Mouse (Mus musculus) midbrain, embryonic 10.5 days (tissue): ENCODE measurements around the gene Alpl. TPM values are rescaled to one million over a fixed set of nuclear protein-coding genes. Genes with fewer than 3 reads are reported as not detected.

Source experiments
- DNase-seq: peaks from one replicate; pipeline ENCODE4 v3.0.0-alpha.2; 2017; ENCODE audit warnings: low spot score
- H3K27ac ChIP-seq: fragments of 300-500 bp; sonication (generic); replicated peaks from 2 replicates; pipeline ENCODE4 v1.5.1; 2016; ENCODE audit warnings: mild to moderate bottlenecking
- H3K27me3 ChIP-seq: fragments of 300-500 bp; sonication (generic); 2 replicates; pipeline ENCODE4 v1.6.1; 2016; ENCODE audit warnings: low read depth, mild to moderate bottlenecking; ENCODE audit not compliant: poor library complexity, severe bottlenecking
- H3K36me3 ChIP-seq: fragments of 300-500 bp; sonication (generic); 2 replicates; pipeline ENCODE4 v1.6.1; 2016; ENCODE audit warnings: mild to moderate bottlenecking, moderate library complexity
- H3K4me1 ChIP-seq: fragments of 300-500 bp; sonication (generic); 2 replicates; pipeline ENCODE4 v1.6.1; 2016
- H3K4me3 ChIP-seq: fragments of 300-500 bp; sonication (generic); 2 replicates; pipeline ENCODE4 v1.5.1; 2016; ENCODE audit warnings: mild to moderate bottlenecking, moderate library complexity
- H3K9me3 ChIP-seq: fragments of 300-500 bp; sonication (generic); replicated peaks from 2 replicates; pipeline ENCODE4 v1.6.1; 2016; ENCODE audit warnings: mild to moderate bottlenecking
- WGBS: fragments of 180-500 bp; shearing (Covaris S2); methylation state at CpG from one replicate; pipeline ENCODE4 v1.1.7; 2016; 5-methylcytosine and 5-hydroxymethylcytosine counted together
- polyA plus RNA-seq: library from polyadenylated mRNA; unstranded; fragments of >200 nt; fragmentation: Nextera tagmentation; extraction: Ambion mirVana; gene quantifications from 2 replicates; pipeline ENCODE4 v1.2.1, GENCODE M21; 2016

Alpl gene
- polyA plus RNA-seq, 1 experiment from 2014 or later: 34.2 TPM

GRCm38 (mm10) chr4:137728399-137729154 is 67.6 kb downstream of the Alpl start:
- Histone ChIP-seq H3K36me3 (no peaks in the 10 kb centered on the region), H3K4me1 (peaks cover 57% of the 10 kb centered on the region), H3K9me3 (no peaks in the 10 kb centered on the region), H3K27ac (peak overlapping the region; percentile 77), H3K27me3 (peaks cover 72% of the 10 kb centered on the region), H3K4me3 (peak overlapping the region; percentile 63)
- peak; percentile 69 for DNase-seq
- 10% methylated on average over 17 of the region's 17 CpGs for WGBS

GRCm38 (mm10) chr4:137727506-137728187 is 68.5 kb downstream of the Alpl start:
- H3K4me1 ChIP-seq: peaks cover 66% of the 10 kb centered on the region
- peaks cover 78% of the 10 kb centered on the region for H3K27me3 ChIP-seq
- DNase-seq: peak; percentile 64
- no peaks in the 10 kb centered on the region for H3K36me3 ChIP-seq
- peak overlapping the region; percentile 63 for H3K4me3 ChIP-seq
- no peaks in the 10 kb centered on the region for H3K9me3 ChIP-seq
- WGBS: 6% methylated on average over 18 of the region's 18 CpGs
- H3K27ac ChIP-seq: peak overlapping the region; percentile 77

GRCm38 (mm10) chr4:137726739-137727505 is 69.3 kb downstream of the Alpl start:
- WGBS: 81% methylated on average over 18 of the region's 18 CpGs
- Histone ChIP-seq H3K4me1 (peaks cover 70% of the 10 kb centered on the region), H3K27me3 (peaks cover 73% of the 10 kb centered on the region), H3K27ac (peak overlapping the region; percentile 77), H3K4me3 (peak overlapping the region; percentile 63; the same call in 1 of the 2 replicates), H3K36me3 (no peaks in the 10 kb centered on the region), H3K9me3 (no peaks in the 10 kb centered on the region)
- no peak for DNase-seq

DNA sequence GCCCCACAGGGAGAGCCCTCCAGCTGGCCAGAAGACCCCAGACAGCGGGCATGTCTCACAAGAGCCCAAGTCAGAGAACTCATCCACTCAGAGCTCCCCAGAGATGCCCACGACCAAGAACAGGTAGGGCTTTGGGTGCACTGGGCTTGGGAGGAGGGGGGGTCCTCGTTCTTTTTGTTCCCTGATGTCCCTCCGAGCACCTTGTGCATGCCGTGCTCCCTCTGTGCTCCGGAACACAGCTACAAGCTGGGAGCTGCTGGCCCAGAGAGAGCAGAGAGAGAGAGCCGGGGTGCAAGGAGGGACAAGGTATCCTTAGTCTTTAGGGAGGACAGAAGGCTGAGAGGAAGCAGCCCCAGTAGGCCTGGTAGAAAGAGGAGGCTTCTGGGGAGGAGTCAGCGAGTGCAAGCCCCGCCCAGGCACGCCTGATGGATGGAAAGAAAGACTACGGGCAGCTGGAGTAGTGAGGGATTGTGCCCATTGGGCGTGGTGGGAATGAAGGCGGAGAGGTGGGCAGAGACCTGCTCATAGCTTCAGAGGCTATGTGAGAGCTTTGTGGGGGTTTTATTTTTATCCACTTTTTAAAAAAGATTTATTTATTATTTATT is 70.5 kb downstream of the Alpl start:
- H3K4me1 ChIP-seq: peaks cover 70% of the 10 kb centered on the region
- 77% methylated on average over 13 of the region's 13 CpGs for WGBS
- H3K27me3 ChIP-seq: peaks cover 74% of the 10 kb centered on the region
- no peak overlapping the region for H3K27ac ChIP-seq
- H3K9me3 ChIP-seq: no peaks in the 10 kb centered on the region
- no peak overlapping the region for H3K4me3 ChIP-seq
- H3K36me3 ChIP-seq: no peaks in the 10 kb centered on the region
- DNase-seq: no peak

- H3K36me3 ChIP-seq: no peaks in the 10 kb centered on the region
- WGBS: 49% methylated on average over 8 of the region's 8 CpGs
- H3K9me3 ChIP-seq: no peaks in the 10 kb centered on the region
- H3K4me3 ChIP-seq: 0 out of 2 replicates have a peak overlapping the region, but pooled peaks have one; percentile 42
- peaks cover 75% of the 10 kb centered on the region for H3K4me1 ChIP-seq
- H3K27me3 ChIP-seq: peaks cover 80% of the 10 kb centered on the region
- peak; percentile 67 for DNase-seq
- peak overlapping the region; percentile 79 for H3K27ac ChIP-seq
These were observed 71.4 kb downstream of the Alpl start for GRCm38 (mm10) chr4:137724766-137725165.

DNA sequence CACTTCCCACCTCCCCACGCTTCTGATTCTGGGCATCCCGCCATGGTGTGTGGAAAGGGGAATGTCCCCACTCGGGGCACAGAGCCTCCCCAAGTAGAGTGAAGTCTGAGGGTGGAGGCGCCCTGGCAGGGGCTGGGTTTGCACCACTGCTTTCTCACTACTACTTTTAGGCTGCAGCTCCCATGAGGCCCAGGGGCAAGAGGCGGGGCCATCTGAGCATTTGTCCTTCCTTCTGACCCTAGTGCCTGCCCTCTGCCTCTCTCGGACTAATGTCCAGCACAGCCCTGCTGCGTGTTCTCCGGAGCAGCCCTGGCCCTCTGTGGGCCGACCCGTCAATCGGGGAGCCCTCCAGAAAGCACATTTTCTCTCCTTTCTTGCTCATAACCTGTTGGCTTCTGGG is 72.0 kb downstream of the Alpl start:
- peak overlapping the region; percentile 79 for H3K27ac ChIP-seq
- H3K27me3 ChIP-seq: peaks cover 80% of the 10 kb centered on the region
- no peaks in the 10 kb centered on the region for H3K36me3 ChIP-seq
- no peaks in the 10 kb centered on the region for H3K9me3 ChIP-seq
- 47% methylated on average over 11 of the region's 11 CpGs for WGBS
- peaks cover 75% of the 10 kb centered on the region for H3K4me1 ChIP-seq
- DNase-seq: peak; percentile 34
- peak overlapping the region; percentile 42 for H3K4me3 ChIP-seq

DNA sequence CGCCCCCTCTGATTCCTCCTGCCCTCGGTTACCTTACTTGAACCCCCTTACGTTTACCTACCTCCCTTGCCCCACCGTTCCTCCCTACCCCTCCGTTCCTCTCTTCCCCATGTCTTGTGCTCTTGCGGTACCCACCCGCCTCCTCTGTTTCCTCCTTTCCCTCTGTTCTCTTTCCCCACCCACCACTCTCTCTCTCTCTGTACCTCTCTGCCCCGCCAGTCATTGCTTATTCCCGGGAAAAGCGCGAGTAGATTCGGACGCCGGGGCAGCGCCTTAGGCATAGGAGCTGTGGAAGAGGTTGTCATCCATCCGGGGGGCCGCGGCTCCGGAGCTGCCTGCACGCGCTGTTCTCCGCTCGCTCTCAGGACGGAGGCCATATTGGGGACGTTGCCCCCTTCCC is 72.7 kb downstream of the Alpl start:
- H3K4me1 ChIP-seq: peaks cover 75% of the 10 kb centered on the region

DNA sequence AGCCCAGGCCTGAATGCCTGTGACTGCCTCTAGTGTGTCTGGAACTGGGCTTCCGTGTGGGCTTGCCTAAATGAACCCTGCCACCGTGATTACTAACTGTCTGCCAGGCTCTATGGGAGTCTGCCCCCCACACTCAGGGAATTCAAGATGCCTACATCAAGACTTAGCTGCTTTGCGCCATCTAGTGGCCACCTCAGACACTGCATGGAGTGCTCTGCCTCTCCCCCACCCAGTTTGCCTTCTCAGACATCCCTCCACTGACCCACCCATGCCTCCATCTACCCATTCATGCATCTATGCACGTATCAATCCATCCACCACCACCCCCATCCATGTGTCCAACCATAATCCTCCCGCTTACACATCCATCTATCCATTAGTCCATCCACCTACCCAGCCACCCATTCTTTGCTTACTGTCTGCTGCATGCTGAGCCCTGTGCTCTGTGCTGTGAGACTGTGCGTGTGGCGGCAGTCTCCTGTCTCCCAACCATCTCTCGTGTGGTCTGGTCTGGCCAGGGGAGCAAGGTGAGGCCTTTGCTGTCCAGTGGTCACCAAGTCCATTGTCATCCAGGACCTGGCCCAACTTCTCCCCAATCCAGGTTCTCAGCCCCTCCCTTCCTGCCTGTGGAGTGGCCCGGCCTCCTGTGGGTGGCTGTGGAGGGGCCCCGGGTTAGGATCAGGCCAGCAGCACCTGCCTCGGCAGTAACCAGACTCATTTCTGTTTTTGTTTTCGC is 73.3 kb downstream of the Alpl start:
- no peaks in the 10 kb centered on the region for H3K9me3 ChIP-seq
- peak; percentile 81 for DNase-seq
- no peaks in the 10 kb centered on the region for H3K36me3 ChIP-seq
- 30% methylated on average over 12 of the region's 12 CpGs for WGBS
- peak overlapping the region; percentile 42 for H3K4me3 ChIP-seq
- H3K27ac ChIP-seq: peak overlapping the region; percentile 79
- H3K27me3 ChIP-seq: peaks cover 78% of the 10 kb centered on the region
- peaks cover 74% of the 10 kb centered on the region for H3K4me1 ChIP-seq

More for the DNA sequence above, 72.7 kb downstream of the Alpl start:
- no peak for DNase-seq
- Histone ChIP-seq H3K4me3 (peak overlapping the region; percentile 42), H3K9me3 (no peaks in the 10 kb centered on the region), H3K27ac (peak overlapping the region; percentile 79), H3K36me3 (no peaks in the 10 kb centered on the region), H3K27me3 (peaks cover 78% of the 10 kb centered on the region)
- WGBS: 40% methylated on average over 25 of the region's 25 CpGs

- Histone ChIP-seq H3K4me3 (no peak overlapping the region), H3K9me3 (no peaks in the 10 kb centered on the region), H3K36me3 (no peaks in the 10 kb centered on the region), H3K4me1 (peaks cover 72% of the 10 kb centered on the region), H3K27me3 (peaks cover 79% of the 10 kb centered on the region), H3K27ac (no peak overlapping the region)
- WGBS: 91% methylated on average over 3 of the region's 3 CpGs
- no peak for DNase-seq
These were observed 74.0 kb downstream of the Alpl start for GRCm38 (mm10) chr4:137722230-137722629.

DNA sequence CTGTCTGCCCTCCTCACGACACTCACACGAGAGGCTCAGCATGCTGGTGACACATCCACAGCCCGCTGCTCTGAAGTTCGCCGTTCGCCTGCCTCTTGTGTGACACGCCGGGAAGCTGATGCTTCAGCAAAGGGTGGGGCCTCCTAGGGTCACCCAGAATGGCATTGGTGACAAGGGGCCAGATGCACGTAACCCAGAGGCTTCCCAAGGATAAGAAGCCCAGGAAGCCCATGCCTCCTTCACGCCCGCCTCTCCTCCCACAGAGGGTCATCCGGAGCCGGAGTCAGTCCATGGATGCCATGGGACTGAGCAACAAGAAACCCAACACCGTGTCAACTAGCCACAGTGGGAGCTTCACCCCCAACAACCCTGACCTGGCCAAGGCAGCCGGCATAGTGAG is 74.6 kb downstream of the Alpl start:
- peaks cover 78% of the 10 kb centered on the region for H3K27me3 ChIP-seq
- peaks cover 68% of the 10 kb centered on the region for H3K4me1 ChIP-seq
- 87% methylated on average over 15 of the region's 15 CpGs for WGBS
- H3K36me3 ChIP-seq: no peaks in the 10 kb centered on the region
- DNase-seq: no peak
- H3K9me3 ChIP-seq: no peaks in the 10 kb centered on the region
- H3K4me3 ChIP-seq: no peak overlapping the region
- no peak overlapping the region for H3K27ac ChIP-seq

DNA sequence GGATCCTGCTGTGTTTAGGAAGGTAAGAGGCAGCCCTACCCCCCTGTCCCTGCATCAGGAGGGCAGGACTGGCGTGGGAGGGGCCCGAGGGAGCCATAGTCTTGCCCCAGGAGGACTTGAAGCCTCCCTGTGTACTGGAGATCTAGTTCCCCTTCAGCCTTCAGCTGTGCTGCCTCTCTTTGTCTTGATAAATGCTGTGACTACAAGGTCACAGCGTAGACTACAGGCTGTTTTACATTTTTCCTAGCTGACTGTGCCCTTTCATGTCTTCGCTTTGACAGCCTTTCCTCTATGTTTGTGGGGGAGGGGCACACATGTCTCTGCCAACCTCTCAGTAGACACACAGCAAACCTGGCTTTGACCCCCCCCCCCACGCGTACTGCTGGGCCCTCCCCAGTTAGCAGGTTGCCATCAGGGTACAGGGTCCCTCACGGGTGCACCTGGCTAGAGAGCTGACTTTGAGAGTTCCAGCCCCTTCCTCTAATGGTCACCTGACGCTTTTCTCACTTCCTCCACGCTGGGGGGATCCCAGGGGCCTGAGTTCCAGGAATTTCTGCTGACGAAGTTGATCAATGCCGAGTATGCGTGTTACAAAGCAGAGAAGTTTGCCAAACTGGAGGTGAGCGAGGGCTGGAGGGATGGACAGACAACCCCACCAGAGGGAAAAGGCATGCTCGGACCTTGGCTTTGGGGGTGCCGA is 76.7 kb downstream of the Alpl start:
- peaks cover 80% of the 10 kb centered on the region for H3K27me3 ChIP-seq
- peak overlapping the region; percentile 79 for H3K27ac ChIP-seq
- WGBS: 42% methylated on average over 15 of the region's 15 CpGs
- H3K36me3 ChIP-seq: no peaks in the 10 kb centered on the region
- H3K4me1 ChIP-seq: peaks cover 54% of the 10 kb centered on the region
- H3K4me3 ChIP-seq: peak overlapping the region; percentile 24; the same call in 1 of the 2 replicates
- no peaks in the 10 kb centered on the region for H3K9me3 ChIP-seq
- peak; percentile 28 for DNase-seq
